Mouse (Mus musculus) left cerebral cortex, adult 11 months (tissue): ENCODE measurements at regions not wholly inside any gene's neighbourhood (a gene's known extent, or its start where the extent isn't known, plus 50 kb on each side); places are given as distances from the start of the nearest gene placed in this dataset.

Source experiments
- DNase-seq: peaks from one replicate; pipeline ENCODE4 v3.0.0; 2022; ENCODE audit warnings: low spot score

DNA sequence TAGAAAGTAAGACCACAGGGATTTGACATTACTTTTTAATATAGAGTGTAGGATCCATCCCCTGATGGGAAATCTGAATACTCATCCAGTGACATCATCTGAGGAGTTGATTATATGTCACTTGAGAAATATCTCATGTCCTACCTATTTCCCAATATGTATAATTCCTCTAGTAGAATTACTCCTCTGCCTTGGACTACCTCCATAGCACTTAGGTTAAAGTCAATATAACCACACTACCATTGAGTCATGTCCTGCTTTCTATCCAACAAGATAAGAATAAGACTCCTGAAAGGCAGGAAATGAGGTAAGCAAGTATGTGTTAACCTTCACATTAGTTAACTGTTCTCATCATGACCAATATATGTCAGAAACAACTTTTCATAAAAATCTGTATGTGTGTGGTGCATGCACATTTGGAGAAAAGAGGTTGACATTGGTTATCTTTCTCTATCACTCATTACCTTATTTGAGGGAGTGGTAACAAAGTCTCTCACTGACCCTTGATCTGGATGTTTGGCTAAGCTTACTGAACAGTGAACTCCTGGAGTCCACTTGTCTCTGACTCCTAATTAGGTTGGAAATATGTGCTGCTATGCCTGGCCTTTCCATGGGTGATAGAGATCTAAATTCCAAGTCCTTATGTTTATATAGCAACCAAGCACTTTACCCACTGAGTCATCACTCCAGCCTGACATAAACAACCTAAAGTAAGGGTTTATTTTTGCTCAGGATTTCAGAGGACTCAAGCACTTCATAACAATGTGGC is 292.0 kb upstream of the Pitrm1 start:
- DNase-seq, result no peak

DNA sequence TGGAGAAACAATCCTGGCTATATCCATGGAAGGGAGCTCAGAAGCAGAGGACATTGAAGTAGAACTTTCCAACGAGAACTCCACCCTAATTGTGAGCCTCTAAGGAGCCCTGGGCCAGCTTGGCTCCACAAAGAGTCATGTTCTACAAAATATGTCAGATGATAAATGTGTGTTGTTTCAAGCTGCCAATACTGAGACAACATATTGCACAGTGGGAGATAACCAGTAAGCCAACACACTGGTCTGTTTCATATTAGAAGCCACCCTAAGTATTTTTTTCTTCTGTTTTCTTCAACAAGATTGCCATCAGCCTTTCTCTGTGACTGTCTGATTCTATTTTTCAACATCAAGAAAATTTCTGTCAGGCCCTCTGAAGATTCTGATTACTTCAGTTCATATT is 289.5 kb upstream of the Pitrm1 start:
- no peak for DNase-seq

DNA sequence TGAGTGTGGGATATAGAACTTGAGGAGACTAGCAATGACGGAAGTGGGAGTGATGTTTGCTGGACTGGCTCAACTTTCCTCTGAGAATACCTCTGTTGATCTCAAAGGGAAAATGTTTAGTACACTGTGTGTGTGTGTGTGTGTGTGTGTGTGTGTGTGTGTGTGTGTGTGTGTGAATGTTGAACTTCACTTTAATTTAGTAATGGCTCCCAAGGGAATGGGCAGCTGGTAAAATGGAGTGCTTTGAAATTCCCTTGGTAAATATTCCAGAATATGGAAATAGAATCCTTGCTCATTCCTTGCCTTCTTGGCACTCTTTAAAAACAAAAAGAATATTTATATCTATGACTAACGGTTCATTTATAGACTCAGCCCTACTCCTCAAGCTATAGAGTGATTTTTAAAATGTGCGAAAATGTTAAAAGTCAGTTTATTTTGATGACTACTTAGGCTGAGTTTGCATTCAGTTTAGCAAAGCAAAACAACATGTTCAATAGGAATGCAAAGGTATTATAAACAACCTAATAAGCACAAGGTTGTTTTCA is 287.6 kb upstream of the Pitrm1 start:
- peak; percentile 7 for DNase-seq

GRCm38 (mm10) chr13:6261458-6261857 is 286.5 kb upstream of the Pitrm1 start:
- DNase-seq, result no peak

DNA sequence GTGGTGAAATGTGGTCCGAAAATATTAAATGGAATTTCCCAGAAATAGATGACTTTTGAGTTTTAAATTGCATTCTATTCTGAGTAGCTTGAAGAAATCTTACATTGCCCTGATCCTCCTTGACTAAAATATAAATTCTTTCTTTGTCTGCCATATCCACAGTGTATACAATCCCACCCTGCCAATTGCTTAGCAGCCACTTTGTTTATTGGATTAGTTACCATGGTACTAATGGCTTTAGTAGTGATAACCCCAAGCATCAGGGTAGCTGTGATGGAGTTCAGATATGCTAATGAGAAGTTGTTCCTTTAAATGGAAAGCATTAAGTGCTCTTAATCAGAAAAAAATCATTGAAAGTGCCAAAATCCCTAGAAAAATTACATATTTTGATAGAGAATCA is 277.4 kb upstream of the Pitrm1 start:
- no peak for DNase-seq

DNA sequence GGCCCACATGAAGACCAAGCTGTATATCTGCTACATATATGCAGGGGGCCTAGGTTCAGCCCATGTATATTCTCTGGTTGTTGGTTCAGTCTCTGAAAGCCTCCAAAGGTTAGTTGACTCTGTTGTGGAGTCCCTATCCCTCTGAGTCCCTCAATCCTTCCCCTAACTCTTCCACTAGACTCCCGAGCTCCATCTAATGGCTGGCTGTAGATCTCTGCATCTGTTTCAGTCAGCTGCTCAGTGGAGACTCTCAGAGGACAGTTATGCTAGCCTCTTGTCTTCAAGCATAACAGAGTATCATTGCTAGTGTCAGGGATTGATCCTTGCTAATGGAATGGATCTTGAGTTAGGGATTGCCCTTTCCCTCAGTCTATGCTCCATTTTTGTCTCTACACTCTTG is 275.0 kb upstream of the Pitrm1 start:
- no peak for DNase-seq

DNA sequence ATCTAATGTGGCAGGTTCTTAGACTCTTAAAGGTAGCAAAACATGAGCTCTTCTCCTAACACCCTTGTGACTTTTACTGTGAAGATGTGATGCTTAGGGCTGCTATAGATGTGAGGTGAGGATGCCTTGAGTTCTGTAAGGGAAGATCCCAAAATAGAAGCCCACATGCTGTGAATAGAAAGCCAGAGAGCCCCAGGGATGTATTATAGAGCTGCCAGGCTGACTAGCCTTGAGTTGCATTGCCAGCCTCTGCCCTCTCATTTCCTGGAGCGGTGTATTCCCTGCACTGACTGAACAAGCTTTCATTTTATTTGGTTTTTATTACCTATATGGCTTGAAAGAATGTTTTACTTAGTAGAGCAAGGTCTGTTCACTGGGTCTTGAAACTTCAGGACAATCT is 267.9 kb upstream of the Pitrm1 start:
- no peak for DNase-seq

- DNase-seq, result no peak
Measured at GRCm38 (mm10) chr13:6288109-6288508, 259.8 kb upstream of the Pitrm1 start.

DNA sequence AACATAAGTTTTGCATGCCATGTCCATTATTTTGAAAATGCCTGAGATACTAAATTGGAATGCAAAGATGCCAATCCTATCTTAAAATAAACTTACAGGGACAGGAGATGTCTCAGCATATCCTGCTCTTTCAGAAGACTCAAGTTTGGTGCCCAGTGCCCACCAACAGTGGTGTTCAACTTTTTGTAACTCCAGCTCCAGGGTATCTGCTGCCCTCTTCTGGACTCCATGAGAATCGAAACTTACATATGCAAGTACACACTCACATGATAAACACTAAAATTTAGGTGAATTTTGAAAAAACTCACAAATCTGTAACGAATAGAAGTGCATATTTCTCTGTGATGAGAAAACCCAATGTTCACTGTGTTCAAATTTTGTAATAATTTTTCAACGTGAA is 255.9 kb upstream of the Pitrm1 start:
- no peak for DNase-seq

GRCm38 (mm10) chr13:6305718-6306117 is 242.2 kb upstream of the Pitrm1 start:
- no peak for DNase-seq

DNA sequence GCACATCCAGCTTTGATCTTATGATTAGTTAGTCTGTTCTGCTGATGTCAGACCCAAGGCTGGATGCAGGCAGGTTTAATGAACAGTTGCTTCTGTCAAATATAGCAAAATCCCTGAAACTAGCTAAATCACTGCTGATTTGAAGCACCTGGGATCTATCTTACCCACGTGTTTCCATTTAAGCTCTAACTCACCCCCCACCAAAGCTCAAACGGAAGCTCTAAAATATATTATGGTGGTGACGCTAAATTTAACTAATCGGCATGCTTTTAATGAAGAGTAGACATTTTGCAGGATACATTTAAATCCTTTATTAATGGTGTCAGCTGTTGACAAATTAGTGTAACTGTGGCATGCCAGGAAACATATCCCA is 241.3 kb upstream of the Pitrm1 start:
- DNase-seq, result no peak

GRCm38 (mm10) chr13:6306989-6307917 is 240.7 kb upstream of the Pitrm1 start:
- DNase-seq, result no peak

DNA sequence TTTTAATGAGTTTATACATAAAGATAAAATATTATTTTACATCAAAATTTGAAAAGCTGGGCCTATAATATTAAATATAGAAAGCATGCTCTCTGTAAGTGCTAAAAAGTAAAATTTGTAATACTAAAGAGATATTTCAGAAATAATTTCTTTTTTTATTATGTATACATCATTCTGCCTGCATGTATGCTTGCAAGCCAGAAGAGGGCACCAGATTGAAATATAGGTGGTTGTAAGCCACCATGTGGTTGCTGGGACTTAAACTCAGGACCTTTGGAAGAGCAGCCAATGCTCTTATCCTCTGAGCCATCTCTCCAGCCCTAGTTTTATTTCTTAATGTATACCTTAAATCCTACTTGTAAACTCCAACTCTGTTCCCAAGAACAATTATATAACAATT is 231.7 kb upstream of the Pitrm1 start:
- DNase-seq, result no peak

- no peak for DNase-seq
Measured at GRCm38 (mm10) chr13:6323948-6324347, 224.0 kb upstream of the Pitrm1 start.

- no peak for DNase-seq
Measured at GRCm38 (mm10) chr13:6330320-6330950, 217.5 kb upstream of the Pitrm1 start.

- no peak for DNase-seq
Measured at GRCm38 (mm10) chr13:6340157-6340556, 207.8 kb upstream of the Pitrm1 start.

DNA sequence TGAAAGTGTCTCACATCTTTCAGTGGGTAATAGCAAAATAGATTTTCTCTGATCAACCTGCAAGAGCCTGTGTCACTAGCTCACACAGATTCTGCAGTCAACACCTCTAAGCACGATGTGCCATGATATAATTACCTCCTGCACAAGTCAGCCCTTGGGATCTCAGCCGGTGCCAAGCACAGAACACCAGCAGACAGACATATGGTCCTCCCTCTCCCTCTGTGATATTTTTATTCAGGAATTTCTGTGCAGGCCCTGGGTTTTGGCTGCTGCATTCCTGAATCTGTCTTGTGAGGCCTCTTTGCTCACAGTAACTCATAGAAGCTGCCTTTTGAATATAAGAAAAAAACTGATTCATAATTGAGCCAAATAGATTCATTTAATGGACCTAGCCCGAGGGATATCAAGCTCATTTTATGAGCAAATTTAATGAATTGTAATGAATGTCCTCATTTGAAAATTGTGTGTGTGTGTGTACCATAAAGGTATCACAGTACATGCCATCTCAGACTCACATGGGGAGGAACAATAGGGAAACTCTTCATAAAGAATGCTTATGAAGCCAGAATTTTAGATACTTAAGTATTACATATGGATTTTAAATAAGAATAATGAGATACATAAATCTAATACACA is 206.7 kb upstream of the Pitrm1 start:
- DNase-seq, result peak; percentile 80

DNA sequence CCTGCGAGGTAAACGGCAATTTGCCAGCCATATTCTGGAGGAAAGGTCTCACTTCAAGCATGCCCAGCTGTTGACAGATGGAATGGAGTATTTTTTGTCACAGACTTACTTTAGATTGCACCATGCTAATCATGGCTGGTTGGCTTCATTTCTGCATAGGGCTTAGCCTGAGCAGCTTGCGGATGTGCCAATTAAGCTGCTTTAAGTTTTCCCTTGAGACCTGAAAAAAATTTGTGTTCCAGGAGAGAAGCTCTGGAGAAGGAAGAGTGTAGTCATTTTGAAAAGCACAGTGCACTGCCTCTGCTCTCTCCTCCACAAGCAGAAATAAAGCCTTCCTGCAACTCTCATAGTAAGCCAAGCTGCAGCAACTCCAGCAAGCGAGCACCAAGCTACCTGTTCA is 182.8 kb upstream of the Pitrm1 start:
- DNase-seq, result no peak

DNA sequence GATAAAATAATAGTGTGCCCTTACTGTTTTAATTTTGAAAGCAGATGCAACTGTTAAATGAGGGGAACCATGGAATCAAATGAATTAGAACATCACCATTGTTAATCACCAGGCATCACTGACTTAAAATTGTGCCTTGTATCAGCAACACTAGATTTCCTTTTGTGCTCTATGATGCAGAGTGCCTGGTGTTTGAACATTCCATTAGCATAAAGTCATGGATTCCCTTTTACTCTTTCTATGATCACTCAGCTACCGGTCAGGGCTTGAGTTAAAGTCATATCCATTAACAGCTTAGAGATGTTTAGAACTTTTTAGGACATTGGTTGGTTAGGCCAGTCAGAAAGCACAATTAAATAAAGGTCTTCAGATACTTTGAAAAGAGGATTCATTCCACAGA is 180.3 kb upstream of the Pitrm1 start:
- DNase-seq, result no peak

DNA sequence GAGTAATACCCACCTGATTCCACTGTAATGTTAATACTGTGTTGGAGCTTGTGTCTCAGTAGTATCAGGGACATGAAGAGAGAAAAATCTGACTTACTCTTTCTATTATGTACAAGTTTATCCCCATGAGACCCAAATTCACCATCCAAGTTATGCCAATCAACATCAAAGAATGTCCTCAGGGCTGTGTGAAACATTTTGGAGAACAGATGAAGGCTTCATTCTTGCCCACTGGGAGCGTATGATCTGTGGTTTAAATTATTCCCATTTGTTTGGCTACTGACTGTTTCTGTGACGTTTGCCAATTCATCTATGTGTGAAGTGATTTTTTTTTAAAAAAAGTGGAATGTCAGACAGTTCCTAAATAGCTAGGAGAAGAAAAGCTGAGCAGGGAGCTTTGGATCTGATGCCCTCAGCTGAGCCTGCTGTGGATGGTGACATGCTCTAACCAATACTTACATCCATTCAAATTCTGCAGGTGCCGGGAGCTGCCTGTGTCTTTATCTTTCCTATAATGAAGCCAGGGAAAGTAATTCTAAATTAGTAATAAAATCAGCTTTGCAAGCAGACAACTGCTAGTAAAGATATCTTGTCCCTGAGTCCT is 173.3 kb upstream of the Pitrm1 start:
- no peak for DNase-seq

DNA sequence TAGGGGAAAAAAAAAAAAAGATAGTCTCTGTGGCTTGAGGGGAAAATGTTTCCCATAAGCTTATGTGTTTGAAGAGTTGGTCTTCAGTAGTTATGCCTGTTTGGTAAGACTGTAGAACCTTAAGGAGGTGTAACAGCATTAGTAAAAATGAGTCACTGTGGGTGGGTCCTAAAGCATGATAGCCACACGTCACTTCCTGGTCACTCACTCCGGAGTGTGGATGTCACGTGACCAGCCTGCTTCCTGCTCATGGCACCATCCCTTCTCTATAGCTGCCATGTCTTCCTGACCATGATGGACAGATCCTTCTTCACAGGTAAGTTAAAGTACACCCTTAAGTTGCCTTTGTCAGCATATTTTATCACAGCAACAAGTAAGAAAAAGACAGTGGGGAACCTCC is 170.0 kb upstream of the Pitrm1 start:
- DNase-seq, result no peak
